Mouse (Mus musculus) Patski (cell line): Measurements from ENCODE around the gene Dusp9. TPM values are rescaled to one million over a fixed set of nuclear protein-coding genes. Genes with fewer than 3 reads are reported as not detected.
A peak's percentile ranks its signal among the peaks of the same experiment; 100 is the strongest.

ENCODE experiments used
- ATAC-seq: fragments of 100-300 bp; one replicate; pipeline ENCODE4 v1.8.0; 2021
- CTCF ChIA-PET: fragments of 350-600 bp; sonication (Branson Sonifier 250); formaldehyde crosslinking; loops from one replicate; lab custom pipeline; 2022; ENCODE audit warnings: inconsistent platforms; lab: Charles Lee
- POLR2A ChIA-PET: fragments of 350-600 bp; sonication (Branson Sonifier 250); formaldehyde crosslinking; loops from one replicate; lab custom pipeline; 2022; ENCODE audit warnings: antibody characterized with exemption, inconsistent platforms; lab: Charles Lee
- DNase-seq: peaks from one replicate; pipeline ENCODE4 v3.0.0-alpha.2; 2011; ENCODE audit warnings: low read depth, low spot score
- H3K27me3 ChIP-seq: fragments of 371-371 bp; one replicate; pipeline ENCODE4 v1.5.1; 2021
- CTCF ChIP-seq: fragments of 100-300 bp; IDR thresholded peaks from one replicate; pipeline ENCODE4 v1.5.1; 2021
- in situ Hi-C: fragments of 300-500 bp; cut with MboI; formaldehyde crosslinking; loops from 3 replicates; pipeline ENCODE4 v1.11.1; 2018; ENCODE audit warnings: low pct_unique_long_range_greater_than_20kb, mixed read lengths
- polyA plus RNA-seq: library from polyadenylated mRNA; unstranded; gene quantifications from one replicate; pipeline ENCODE4 v1.2.3, GENCODE M21; 2021

The Dusp9 gene
- polyA plus RNA-seq, 1 experiment from 2014 or later, result 0.08 TPM

- H3K27me3 ChIP-seq, result peaks cover 2% of the 10 kb centered on the region
- CTCF ChIA-PET, result interaction anchor here (1.2 to 2.0 kb wide), 3 partner anchors 10 to 32 kb away, joined by 3 to 5 read pairs (median 4); no protein-coding TSS in a partner anchor
- TF ChIP-seq CTCF, result no peak
- POLR2A ChIA-PET, result interaction anchor here (1.6 kb wide), 1 partner anchor 11 kb away, joined by 9 read pairs; no protein-coding TSS in a partner anchor
- ATAC-seq (peak; percentile 63), DNase-seq (no peak)
- in situ Hi-C loops, result no loop called here
Measured at GRCm38 (mm10) chrX:73685629-73686028, 46.4 kb downstream of the Dusp9 start.

GRCm38 (mm10) chrX:73690917-73691629 is 51.9 kb downstream of the Dusp9 start:
- ChIA-PET CTCF (interaction anchor here (1.4 to 2.4 kb wide), 5 partner anchors 9 to 26 kb away, joined by 4 to 12 read pairs (median 11); no protein-coding TSS in a partner anchor), POLR2A (interaction anchor here (1.0 to 1.6 kb wide), 2 partner anchors 9 to 19 kb away, joined by 3 to 4 read pairs; no protein-coding TSS in a partner anchor)
- in situ Hi-C loops, result no loop called here
- ATAC-seq (peak; percentile 65), DNase-seq (no peak)
- peaks cover 11% of the 10 kb centered on the region for H3K27me3 ChIP-seq
- TF ChIP-seq CTCF, result peak; percentile 80

Other genes starting within 250 kb of the Dusp9 start
- gene Gm18336, start 240.7 kb upstream of the Dusp9 start, polyA plus RNA-seq, result not detected
- 0.01 TPM for gene Zfp92, start 228.3 kb upstream of the Dusp9 start, polyA plus RNA-seq
- not detected for gene Trex2, start 204.1 kb upstream of the Dusp9 start, polyA plus RNA-seq
- gene Haus7, start 180.4 kb upstream of the Dusp9 start, polyA plus RNA-seq, result 23.4 TPM
- 2.2 TPM for gene Bgn, start 155.8 kb upstream of the Dusp9 start, polyA plus RNA-seq
- 0.03 TPM for gene Atp2b3, start 136.3 kb upstream of the Dusp9 start, polyA plus RNA-seq
- 0.18 TPM for gene Pnck, start 20.7 kb downstream of the Dusp9 start, polyA plus RNA-seq
- 192 TPM for gene Slc6a8, start 33.7 kb downstream of the Dusp9 start, polyA plus RNA-seq
- gene Bcap31, start 76.8 kb downstream of the Dusp9 start, polyA plus RNA-seq, result 324 TPM
- gene Abcd1, start 77.2 kb downstream of the Dusp9 start, polyA plus RNA-seq, result 13.3 TPM
- gene Plxnb3, start 117.7 kb downstream of the Dusp9 start, polyA plus RNA-seq, result 0.06 TPM
- gene Srpk3, start 135.0 kb downstream of the Dusp9 start, polyA plus RNA-seq, result 4.0 TPM
- 275 TPM for gene Idh3g, start 147.5 kb downstream of the Dusp9 start, polyA plus RNA-seq
- 194 TPM for gene Ssr4, start 147.6 kb downstream of the Dusp9 start, polyA plus RNA-seq
- gene Pdzd4, start 185.6 kb downstream of the Dusp9 start, polyA plus RNA-seq, result 30.5 TPM